Mouse (Mus musculus) adrenal gland, adult 8-10 months (tissue): ENCODE data around the gene Smad3. TPM values are rescaled to one million over a fixed set of nuclear protein-coding genes. Genes with fewer than 3 reads are reported as not detected.
A peak's percentile ranks its signal among the peaks of the same experiment; 100 is the strongest.

Experiments
- DNase-seq: peaks from one replicate; pipeline ENCODE4 v3.0.0; 2022
- total RNA-seq, 4 experiments: library from RNA; stranded (reverse); gene quantifications; 2 replicates each; pipeline ENCODE4 v1.2.4; 2022

The Smad3 gene
- total RNA-seq: 10 to 100 TPM; 27.0 to 49.6 (median 37.1) TPM

DNA sequence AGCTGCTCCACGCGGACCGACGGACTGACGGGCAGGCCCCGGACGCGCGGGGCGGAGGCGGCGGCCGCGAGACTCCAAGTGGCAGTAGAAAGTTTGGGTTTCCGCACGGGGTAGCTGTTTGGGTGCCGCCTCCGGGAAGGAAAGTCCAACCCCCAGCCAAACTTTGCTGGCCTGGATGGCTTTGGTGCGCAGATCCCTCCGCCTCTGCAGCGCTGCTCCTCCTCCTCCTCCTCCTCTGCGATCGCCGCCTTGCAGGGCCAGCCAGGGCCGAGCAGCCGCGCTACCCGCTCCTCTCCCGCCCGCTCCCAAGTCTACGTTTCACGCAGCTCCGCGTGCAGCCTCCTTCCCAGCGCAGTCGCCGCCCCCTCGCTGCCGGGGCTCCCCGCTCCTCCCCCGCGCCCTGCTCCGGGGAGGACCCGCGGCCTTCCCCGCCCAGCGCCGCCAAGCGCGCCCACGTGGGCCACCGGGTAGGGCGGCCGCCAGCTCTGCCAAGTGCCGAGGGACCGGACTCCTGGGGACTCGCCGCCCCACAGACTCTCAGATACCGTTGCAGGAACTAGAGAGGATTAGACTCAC is at the start of gene Smad3:
TSS of gene Smad3 (minus strand) at position 130 of the 576 bp plus-strand sequence.
- DNase-seq: peak; percentile 97

GRCm38 (mm10) chr9:63804847-63805246 is 47.1 kb upstream of the Smad3 start:
- no peak for DNase-seq

GRCm38 (mm10) chr9:63803181-63803591 is 45.4 kb upstream of the Smad3 start:
- no peak for DNase-seq

DNA sequence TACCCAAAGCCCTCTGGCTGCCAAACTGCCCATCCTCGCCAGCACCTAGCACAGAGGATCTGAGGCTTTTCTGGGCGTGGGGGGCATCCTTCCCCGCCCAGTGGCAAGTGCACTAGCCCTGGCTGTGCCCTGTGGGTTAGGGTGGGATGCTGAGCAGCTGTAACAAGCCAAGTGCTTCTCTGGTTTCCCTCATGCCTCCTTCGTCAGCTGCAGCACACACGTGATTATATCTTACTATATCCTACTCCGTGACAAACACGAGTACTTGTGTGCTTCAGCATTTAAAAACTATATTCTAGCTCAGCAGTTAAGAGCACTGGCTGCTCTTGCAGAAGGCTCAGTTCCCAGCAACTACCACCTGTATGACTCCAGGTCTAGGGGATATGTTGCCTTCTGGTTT is 44.7 kb upstream of the Smad3 start:
- DNase-seq: no peak

DNA sequence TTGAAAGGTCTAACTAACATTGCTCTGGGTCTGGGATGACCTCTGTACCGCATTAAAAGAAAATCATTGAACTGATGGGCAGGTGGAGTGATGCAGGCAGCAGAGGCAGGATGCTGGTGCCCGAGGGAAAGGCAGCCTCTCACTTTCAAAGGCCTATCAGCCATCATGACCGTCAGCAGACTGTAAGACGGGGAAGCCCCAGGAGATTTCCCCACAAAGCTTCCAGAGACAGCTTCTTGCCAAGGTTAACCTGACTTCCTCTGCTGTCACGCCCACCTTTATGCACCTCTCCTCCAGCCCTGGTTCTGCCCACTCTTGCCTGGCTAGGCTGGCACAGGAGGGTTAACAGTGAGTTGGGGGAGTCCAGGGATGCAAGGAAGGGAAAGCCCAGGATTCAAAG is 44.3 kb upstream of the Smad3 start:
- DNase-seq: no peak

GRCm38 (mm10) chr9:63796429-63796828 is 38.6 kb upstream of the Smad3 start:
- no peak for DNase-seq

GRCm38 (mm10) chr9:63793731-63794495 is 36.1 kb upstream of the Smad3 start:
- DNase-seq: peak; percentile 79

DNA sequence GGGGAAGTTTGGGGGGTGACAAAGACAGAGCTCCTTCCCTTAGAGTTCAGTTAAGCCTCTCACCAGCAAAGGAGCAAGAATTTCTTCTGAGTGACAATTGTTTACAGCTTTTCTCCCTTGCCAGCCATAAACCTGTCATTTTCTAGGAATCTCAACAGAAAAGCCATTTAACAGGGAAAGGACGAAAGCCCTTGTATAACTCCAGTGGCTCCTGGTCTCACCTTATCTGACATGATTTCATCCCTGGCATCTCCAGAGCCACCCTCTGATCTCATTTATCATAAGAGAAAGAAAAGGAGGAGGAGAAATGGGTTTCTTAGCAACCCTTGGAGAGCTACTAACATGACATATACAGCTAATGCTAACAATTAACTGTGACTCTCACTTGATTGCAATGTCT is 33.9 kb upstream of the Smad3 start:
- no peak for DNase-seq

DNA sequence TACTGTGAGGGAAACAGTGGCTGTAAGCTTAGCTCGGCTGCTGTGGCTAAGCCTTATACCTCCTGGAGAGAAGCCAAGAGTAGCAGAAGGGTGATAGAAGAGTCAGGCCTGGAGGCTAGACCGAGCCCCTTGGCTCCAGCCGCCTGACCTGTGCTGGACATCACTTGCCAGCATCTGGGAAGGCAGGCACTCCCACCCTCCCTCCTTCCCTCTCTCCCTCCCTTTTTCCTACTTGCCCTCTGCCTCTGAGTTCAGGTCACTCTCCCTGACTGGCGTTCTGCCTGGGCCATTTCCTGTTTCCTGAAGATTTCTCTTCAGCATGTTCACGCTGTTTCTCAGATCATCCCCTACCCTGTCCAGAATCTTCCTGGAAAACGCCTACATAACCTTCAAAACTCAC is 33.5 kb upstream of the Smad3 start:
- no peak for DNase-seq

- DNase-seq: no peak
These were observed 32.4 kb upstream of the Smad3 start for GRCm38 (mm10) chr9:63790222-63790621.

DNA sequence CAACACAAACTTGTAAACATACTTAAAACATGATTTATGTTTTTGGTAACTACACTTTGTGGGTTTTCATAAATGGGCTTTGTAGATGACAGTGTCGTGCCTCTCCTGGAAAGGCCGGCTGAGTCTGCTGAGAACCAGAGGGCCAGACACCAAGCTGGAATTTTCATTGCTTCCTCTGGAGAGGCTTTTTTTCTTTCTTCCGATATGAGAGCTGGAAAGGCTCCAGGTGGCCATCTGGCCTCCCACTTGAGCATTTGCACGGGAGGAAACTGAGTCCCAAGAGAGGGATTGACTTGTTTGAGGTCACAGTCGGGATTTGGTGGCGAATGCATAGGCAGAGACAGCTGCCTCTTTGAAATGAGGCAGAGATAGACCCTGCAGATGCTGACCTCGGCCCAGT is 31.6 kb upstream of the Smad3 start:
- no peak for DNase-seq

GRCm38 (mm10) chr9:63787606-63788005 is 29.8 kb upstream of the Smad3 start:
- DNase-seq: no peak

DNA sequence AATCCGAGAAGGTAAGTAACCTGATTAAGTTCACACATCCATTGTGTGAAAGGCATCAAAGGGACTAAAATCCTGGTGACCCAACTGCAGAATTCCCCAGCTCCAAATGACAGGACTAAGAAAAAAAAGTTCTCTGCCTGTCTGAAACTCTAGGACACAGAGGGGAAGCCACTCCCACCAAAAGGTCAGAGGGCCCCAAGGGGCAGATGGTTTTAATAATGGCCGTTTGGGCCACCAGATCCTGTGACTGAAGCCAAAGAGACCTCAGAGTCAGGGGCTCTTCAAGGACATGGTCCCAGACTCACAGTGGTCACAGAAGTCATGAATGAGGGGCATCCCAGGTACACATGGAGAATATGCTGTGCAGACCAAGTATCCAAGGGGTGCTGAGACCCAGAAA is 29.3 kb upstream of the Smad3 start:
- no peak for DNase-seq

DNA sequence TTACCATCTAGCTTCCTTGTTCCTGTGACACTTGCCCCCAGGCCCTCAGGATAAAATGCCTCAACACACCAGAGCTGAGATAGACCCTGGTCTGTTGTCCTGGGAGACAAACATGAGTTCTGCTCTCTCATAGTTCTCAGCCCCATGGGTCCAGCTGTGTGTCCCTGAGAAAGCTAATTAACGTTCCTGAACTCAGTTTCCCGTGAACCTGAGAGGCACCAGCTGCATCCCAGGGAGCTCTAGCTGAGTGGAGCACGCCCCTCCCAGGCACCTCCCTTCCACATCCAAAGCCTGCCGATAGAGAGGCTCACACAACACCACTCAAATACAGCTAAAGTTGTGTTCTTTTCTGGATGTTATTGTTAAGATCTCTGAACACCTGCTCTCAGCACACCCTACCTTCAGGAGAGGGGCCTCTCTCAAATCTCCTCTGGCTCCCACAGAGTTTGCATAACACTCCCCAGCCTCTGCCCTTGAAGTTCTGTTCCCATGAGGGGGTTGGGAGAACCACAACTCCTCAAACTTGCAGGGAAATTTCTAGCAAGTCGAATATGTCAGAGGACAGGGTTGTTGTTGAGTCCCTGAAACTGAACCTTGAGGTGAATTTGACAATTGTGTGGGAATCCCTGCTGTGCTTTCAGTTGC is 28.4 kb upstream of the Smad3 start:
- DNase-seq: no peak

DNA sequence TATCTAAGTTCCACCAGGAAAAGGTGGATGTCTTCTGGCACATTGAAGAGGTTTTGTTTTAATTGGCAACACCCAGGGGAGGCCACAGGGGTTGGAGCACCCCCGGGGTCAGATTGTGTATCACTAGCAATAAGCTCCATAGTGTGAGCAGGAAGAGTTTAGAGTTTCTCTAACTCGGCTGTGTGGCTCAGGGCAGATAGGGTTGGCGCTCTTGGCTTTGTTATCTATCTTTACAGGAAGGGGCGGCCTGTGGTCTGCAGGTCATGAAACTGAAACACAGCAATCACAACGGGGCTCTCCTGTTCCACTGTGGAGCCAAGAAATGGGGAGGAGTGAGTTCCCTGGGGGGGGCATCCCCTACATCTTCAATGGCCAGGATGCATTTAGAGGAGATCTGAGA is 27.7 kb upstream of the Smad3 start:
- no peak for DNase-seq

GRCm38 (mm10) chr9:63784597-63784996 is 26.8 kb upstream of the Smad3 start:
- DNase-seq: no peak

DNA sequence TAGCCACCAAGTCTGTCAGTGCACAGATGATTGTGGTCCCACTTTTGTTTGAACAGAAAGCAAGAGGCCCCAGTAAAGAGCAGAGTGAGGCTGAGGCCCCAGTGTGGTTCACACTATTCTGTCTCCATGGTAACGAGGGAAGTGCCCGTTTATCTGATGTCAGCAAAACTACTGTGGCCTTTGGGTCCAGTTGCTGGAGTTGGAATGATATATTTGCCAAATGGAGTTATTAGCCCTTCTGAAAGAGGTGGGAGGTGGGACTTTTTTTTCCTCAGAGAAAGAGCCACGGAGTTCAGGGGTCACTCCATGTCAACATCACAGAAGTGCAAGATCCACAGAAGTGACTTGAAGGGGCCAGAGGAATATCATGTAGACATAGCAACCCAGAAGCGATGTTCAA is 24.9 kb upstream of the Smad3 start:
- DNase-seq: no peak

- DNase-seq: no peak
These were observed 24.1 kb upstream of the Smad3 start for GRCm38 (mm10) chr9:63781714-63782464.

- DNase-seq: no peak
These were observed 22.4 kb upstream of the Smad3 start for GRCm38 (mm10) chr9:63779950-63780887.

DNA sequence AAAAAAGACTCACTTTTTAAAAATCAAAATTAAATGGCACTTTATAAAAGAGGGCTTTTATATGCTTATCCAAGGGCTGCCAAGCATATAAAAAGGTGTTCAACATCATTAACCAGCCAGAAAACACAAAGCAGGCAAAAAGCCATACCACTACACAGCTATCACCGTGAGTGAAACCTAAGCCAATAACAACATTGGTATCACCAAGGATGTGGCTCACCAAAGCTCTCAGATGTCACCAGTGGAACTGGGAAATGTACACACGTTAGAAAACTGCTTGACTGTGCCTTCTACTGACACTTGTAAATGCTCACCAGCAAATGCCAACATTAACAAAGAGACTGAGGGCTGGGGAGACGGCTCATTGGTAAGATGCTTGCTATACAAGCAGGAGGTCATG is 18.9 kb upstream of the Smad3 start:
- DNase-seq: no peak

DNA sequence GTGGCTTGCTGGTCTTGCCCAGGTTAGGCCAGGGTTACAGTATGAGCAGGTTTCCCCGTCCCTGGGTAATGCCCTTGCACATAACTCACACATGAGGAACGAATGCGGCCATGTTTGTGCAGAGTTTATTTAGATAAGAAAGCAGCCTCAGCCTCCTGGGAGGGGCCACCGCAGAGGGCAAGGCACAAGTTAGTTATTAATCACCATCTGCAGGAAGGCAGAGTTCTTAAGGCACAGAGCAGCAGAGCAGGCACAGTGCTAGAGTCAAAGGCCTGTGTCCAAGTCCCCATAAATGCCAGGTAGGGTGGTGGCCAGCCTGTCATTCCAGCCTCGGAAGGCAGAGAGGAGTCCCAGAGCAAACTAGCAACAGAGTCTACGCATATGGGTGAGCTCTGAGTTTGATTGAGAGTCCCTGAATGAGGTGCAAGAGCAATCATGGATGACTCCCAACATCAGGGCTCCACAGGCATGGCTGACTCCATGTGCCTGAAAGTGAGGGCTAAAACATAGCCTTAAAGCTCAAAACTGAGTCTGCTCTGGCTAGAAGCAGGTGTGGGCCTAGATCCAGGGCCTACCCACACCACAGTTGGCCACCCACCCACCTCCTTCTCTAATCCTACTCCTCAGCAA is 17.2 kb upstream of the Smad3 start:
- no peak for DNase-seq

- no peak for DNase-seq
These were observed 14.7 kb upstream of the Smad3 start for GRCm38 (mm10) chr9:63772452-63772851.
